Mouse (Mus musculus) cerebellum, adult 11-12 months (tissue): ENCODE results near the gene Zkscan3.

ENCODE experiments used
- DNase-seq: peaks from one replicate; pipeline ENCODE4 v3.0.0; 2022

Gene Zkscan3

GRCm38 (mm10) chr13:21402287-21402846 is at the start of gene Zkscan3:
Gene Zkscan3, minus strand, starts transcription at chr13:21402755.
- DNase-seq, result peak; percentile 78

- no peak for DNase-seq
Observed at GRCm38 (mm10) chr13:21447856-21448614, 45.5 kb upstream of the Zkscan3 start.

DNA sequence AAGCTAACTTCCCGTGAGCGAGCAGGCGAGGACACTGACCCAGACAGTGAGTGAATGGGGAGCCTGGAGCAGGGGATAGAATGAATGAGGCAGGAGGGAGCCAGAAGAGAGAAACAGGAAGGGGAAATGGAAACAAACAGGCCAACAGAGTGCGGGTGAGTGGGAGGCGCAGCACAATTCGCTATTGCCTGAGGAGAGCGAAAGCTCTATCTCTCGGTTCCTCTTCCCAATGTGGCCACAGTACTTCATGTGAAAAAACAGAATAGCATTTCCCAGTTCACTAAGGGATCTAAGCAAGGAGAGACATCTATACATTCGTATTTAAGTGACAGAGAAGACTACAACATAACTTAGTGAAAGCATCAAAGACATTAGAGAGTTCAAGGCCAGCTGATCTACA is 44.2 kb upstream of the Zkscan3 start:
- no peak for DNase-seq

GRCm38 (mm10) chr13:21441207-21441572 is 38.6 kb upstream of the Zkscan3 start:
- DNase-seq, result no peak

- peak; percentile 87 for DNase-seq
Observed at GRCm38 (mm10) chr13:21440503-21441206, 38.1 kb upstream of the Zkscan3 start, which contains the start of gene Pgbd1. Gene Pgbd1, minus strand, starts transcription at chr13:21441058.

DNA sequence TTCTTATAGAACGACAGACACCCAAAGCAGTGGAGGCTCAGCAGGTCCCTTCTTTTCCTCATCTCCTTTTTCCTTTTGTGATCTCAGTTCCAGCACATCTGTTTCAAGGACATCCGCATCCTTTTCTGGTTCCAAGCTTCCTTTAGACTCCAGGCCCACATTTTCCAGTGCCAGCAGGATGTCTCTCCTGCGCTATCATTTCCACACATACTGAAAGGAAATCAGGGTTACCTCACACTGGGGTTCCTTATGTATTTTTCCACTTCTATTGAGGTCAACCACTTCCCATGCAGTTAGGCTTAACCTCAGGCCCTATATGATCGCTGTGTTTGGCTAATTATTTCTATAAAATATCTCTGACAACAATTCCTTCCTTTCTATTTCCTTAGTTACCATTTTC is 32.9 kb upstream of the Zkscan3 start:
- no peak for DNase-seq

DNA sequence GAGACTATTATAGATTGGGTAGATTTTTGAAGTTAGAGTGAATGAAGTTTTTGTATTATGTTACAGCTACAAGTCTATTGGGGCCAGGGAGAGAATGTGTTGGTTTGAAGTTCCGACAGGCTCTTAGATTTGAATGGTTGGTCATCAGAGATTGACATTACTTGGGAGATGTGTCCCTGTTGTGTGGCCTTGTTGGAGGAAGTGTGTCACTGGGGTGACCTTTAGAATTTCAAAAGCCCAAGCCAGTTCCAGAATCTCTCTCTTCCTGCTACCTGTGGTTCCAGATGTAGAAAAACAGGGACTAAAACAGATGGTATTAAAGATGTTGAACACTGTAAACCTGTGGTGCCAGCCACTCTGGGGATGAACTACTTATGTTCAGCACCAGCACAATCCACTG is 25.1 kb upstream of the Zkscan3 start:
- no peak for DNase-seq

DNA sequence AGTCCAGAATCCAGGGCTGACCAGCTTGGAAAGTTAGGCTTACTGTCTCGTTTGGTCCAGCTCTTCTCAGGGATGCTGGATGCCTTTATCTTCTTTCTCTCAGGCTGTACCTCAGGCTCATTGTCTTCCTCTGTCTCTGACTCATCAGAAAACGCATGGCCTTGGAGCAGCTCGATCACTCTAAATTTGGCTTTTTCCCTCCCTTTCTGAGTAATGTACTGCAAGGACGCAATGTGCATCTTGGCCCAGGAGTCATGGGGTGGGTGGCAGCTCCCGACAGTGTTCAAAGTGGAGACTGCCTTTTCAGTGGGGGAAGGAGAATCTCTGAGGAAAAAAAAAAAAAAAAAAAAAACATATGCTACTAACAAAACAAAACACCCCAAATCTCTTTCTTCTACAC is 20.7 kb upstream of the Zkscan3 start:
- DNase-seq, result no peak

DNA sequence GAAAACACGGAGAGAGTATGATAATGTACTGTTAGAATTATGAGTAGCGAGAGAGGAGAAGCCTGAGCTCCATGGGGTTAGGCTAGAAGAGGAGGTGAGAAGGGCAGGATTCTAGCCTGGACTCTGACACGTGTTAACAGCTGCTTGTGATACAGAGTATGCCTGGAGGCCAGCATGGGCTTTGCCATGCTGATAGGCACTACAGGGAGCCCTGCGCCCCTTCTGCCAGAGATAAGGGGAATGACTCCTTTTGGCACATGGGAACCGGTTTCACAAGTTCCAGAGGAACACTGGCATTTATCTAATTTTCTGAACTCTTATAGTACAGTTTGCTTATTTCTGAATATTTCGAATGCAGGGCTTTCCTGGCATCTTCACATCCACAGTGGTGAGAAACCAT is 16.3 kb upstream of the Zkscan3 start:
- no peak for DNase-seq

DNA sequence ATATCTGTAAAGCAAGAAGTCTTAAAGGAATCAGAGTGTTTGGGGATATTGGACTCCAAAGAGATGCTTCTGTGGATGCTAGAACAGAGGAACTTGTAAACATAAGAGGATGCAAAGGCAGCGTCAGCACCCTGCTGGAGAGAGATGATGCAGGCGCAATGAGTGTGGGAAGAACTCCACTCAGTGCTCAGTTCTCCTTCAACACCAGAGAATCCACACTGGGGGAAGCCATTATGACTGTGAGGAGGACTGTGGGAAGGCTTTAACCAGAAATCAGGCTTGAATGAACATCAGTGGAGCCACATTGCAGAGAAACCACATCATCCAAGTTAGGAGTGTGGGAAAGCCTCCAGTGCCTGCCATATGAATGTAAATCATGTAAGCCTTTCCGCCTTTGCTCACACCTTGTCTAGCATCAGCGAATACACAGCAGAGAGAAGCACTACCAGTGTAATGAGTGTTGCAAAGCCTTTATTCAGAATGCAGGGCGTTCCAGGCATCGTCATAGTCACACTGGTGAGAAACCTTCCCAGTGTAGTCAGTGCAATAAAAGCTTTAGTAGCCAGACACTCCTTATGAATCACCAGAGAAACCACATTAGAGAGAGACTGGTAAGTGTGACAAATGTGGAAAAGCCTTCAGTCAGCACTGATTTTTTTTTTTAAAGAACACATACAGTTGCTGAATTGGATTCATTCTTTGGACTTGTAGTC is 14.9 kb upstream of the Zkscan3 start:
- no peak for DNase-seq

DNA sequence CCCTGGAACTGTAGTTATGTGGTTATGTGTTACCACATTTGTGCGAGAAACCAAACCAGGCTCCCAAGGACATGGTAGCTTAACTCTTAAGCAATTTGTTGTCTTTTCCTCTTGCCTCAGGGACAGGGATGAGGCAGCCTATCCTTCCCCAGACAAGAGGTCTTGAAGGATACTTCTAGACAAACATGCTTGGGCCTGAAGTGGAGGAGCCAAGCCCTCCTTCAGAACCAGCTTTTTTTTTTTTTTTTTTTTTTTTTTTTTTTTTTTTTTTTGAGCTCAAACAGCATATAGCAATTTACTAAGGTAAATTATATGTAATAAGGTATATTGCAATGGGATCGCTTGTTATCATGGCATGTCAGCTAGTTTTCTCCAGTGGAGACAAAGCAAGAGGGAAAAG is 13.2 kb upstream of the Zkscan3 start:
- DNase-seq, result no peak

DNA sequence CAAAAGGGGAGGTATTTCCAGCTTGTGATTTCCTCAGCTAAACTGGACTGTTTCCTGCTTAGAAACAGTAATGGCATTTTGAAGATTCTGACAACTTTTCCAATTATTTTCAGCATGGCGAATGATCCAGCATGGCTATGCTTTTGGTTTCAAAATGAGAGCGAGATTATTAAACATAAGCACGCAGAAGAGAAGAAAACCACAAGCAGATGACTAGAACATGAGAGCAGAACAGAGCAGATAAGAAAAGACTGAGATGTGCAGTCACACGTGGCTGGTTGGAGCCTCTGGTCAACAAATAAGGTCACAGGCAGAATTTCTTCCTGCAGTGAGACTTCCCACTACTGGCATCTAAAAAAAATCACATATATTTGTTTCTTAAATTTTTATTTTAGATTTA is 12.7 kb upstream of the Zkscan3 start:
- DNase-seq, result no peak

DNA sequence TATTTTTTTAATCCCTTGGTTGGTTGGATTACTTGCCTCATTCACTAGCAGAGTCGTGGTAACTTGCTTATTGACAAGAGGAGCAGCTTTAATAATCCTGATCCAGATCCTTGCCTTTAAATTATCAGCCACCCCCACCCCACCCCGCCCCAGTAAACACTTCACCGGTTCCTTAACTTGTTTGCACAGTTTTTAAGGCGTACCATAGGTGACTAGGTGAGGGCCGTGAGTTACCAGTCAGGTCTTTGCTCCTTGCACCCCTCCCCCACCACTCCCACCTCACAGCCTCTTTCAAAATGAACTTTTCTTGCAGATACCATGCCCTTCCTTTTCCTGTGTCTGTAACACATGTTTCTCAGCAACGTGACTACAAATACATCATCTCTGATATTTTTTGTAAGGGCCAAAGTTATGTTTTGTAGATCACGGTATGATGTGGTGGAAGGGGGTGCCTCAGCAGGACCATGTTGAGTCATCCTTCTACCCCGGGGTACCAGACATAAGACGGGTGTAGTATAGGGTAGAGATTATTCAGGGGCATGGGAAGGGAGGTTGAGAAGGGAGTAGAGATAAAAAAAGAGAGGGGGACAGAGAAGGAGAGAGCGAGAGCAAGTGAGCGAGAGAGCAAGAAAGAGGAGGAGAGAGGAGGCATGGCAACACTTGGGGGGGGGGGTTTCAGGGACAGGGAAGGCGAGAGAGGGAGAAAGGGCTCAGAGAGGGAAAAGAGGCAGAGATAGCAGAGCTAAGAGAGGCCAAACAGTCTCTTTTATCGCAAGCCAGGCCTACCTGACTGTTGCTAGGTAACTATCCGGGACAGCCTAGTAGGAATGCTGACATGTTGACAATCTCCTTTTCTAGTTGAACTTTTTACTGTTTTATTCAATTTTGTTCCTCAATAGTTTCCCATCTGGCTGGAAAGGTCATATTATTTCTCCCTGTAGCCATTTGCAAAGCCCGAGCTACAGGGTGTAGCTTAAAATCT is 12.0 kb upstream of the Zkscan3 start:
- DNase-seq, result no peak

- peak; percentile 16 for DNase-seq
Observed at GRCm38 (mm10) chr13:21408805-21409459, 6.4 kb upstream of the Zkscan3 start.

DNA sequence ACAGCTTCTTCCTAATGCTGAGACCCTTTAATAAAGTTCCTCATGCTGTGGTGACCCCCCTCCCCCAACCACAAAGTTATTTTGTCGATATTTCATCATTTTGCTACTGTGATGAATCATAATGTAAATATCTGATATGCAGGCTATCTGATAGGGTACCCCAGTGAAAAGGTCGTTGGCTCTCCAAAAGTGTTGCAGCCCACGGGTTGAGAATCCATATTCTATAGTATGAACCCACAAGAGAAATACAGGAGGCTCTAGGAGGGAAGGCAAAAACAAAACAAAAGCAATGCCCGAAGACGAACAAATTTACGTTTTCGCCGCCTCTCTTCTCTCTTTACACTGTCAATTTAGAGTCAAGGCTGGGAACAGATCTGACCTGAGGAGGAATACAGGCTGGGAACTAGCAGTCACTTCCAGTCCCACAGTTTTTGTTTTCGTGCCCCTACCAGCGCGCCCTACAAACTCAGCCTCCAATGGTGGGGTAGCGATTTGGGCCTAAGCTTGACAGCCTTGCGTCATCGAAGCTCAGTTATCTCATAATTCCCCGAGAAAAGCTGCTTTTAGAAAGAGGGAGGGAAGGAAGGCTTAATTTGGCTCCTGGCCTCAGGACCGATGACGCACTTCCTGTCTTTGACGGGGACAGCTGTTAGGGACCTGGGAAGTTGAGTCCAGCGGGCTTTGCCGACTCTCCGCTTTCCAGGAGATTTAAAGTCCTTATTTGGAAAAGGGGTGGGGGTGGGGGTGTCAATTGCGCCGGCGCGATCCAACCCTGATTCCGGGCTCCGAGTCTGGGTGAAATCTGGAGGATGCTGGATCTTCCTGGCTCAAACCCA is 5.6 kb upstream of the Zkscan3 start:
- DNase-seq, result peak; percentile 89

DNA sequence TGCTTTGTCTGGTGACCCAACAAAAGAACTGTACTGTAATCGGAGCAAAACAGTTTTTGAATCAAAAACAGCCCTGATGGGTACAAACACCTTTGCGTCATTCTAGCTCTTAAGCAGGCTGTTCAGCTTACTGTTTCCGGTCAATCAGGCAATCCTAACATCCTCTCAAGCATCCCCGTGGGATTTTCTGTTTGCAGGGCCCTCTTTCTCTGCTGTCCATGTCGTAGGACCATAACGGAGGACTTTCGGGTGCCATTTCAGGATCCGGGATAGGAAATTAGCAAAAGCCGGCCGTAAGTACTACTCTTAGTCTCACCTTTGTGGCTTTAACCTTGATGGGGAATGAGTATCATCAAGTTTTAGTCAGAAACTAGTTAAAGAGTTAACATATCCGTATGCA is 4.8 kb upstream of the Zkscan3 start:
- no peak for DNase-seq

GRCm38 (mm10) chr13:21402848-21403247 is 293 bp upstream of the Zkscan3 start:
- no peak for DNase-seq

DNA sequence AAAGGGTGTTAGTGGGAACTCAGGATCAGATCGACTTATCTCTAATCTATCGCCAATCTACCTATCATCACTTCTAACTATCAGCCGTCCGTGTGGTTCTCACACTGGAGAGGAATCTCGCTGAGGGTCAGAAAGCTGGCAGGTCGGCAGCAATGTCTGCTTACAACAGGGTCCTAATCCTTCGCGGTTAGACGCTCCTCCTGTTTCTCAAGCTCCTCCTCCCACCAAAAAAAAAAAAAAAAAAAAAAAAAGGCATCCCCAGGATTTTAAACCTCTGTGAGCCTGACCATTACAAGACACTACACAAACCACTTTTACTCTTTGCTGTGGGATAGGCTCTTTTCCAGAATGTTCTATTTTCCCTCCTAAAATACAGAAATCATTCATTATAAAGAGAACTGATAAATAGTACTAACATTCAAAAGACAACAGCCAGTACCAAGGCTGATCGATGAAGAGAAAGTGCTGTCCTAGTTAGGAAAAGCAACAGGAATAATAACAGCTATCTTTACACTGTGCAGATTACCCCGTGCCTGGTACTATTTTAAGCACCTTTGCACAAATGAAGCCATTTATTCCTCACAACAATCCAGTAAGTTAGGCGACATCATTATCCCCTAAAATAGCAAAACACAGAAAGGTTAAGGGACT is 794 bp downstream of the Zkscan3 start:
- no peak for DNase-seq

DNA sequence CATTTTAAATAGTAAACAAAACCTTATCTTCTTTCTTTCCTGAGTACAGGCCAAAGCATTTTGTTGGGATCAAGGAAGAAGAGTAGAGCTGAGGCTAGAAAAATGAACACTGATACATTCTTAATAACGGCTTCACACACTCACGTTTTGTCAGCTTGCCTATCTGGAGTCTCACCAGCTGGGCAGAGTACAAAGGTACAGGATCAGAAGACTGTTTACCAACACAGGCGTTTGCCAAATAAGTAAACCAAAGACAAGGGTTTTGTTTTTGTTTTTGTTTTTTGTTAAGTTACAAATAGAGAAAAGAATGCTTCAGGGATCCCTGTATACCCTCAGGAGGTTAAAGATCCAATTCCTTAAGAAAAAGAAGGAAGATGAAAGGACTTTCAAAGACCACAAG is 1.4 kb downstream of the Zkscan3 start:
- no peak for DNase-seq

DNA sequence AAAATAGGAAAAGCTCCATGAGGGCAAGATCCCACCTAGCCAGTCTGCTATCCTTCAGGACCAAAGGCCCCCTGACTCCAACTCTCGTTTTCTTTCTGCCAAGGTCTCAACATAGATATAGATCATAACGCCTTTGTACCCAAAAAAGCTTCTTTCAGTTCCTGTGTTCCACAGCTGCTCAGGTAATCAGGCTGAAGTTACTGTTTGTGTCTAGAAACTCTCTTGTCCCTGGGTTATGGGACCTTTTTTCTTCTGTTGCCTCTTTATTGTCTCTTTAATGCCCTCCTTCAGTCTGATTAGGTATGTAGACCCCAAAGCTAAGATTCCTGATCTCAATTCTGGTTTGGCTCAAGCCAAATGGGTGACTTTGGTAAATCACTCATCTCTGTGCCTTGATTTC is 5.1 kb downstream of the Zkscan3 start:
- DNase-seq, result no peak
